9 mouse cellular contexts compared by ENCODE assay signal in genomic region chr5:12030002-12030401, GRCm38 (mm10).
DNase-seq lines count a peak whose midpoint lies in the region; ATAC-seq and TF ChIP-seq lines count a peak whose summit lies in the region.
"Had no signal": no experiment of that assay in that cellular context is flagged by ENCODE, and none has a peak within 500 bp of the region (broad histone marks: within the 10 kb centered on the region; RNA-seq: fewer than 3 reads in every experiment).

No protein-coding gene starts in this region.

- peak; percentile 26 for DNase-seq in hindbrain, embryonic 10.5 days (ENCODE audit: low spot score)
- DNase-seq in adrenal gland, adult 18-20 months (ENCODE audit: low spot score in 2 of 2): peak; percentile 20 to 27
- peak; percentile 86 for DNase-seq in embryonic facial prominence, embryonic 11.5 days (ENCODE audit: low spot score)
- peak; percentile 51 for DNase-seq in induced T-regulatory cell, adult 2 months (ENCODE audit: low read depth)
- DNase-seq in layer of hippocampus, postnatal 25 days (ENCODE audit: extremely low spot score in 1 of 2, low spot score in 1 of 2): peak; percentile 8 to 67
- peak; percentile 93 for DNase-seq in midbrain, embryonic 11.5 days (ENCODE audit: low spot score, missing footprints)
- DNase-seq in stomach, postnatal 0 days (ENCODE audit: low spot score): peak; percentile 42

- TF ChIP-seq EP300 in stomach, postnatal 0 days (optimal IDR thresholded peaks at IDR 0.05): no peak

- WGBS in hindbrain, embryonic 10.5 days: 23% methylated on average over 5 of the region's 5 CpGs
- 19% methylated on average over 5 of the region's 5 CpGs for WGBS in hindbrain, embryonic 12.5 days
- WGBS in embryonic facial prominence, embryonic 11.5 days: 19% methylated on average over 5 of the region's 5 CpGs
- WGBS in midbrain, embryonic 11.5 days: 22% methylated on average over 5 of the region's 5 CpGs
- WGBS in stomach, postnatal 0 days: 6% methylated on average over 5 of the region's 5 CpGs

- no peak overlapping the region for H3K4me3 ChIP-seq in hindbrain, embryonic 10.5 days
- no peak overlapping the region for H3K4me3 ChIP-seq in hindbrain, embryonic 12.5 days
- no peak overlapping the region for H3K4me3 ChIP-seq in embryonic facial prominence, embryonic 11.5 days (ENCODE audit: low read depth, low read length)
- no peak overlapping the region for H3K4me3 ChIP-seq in midbrain, embryonic 11.5 days (ENCODE audit: low read depth, low read length)
- no peak overlapping the region for H3K4me3 ChIP-seq in stomach, postnatal 0 days (ENCODE audit: low read depth, low read length)

- H3K27ac ChIP-seq in hindbrain, embryonic 10.5 days: no peak overlapping the region
- H3K27ac ChIP-seq in hindbrain, embryonic 12.5 days: no peak overlapping the region
- H3K27ac ChIP-seq in embryonic facial prominence, embryonic 11.5 days (replicated peaks; ENCODE audit: low read depth, low read length): no peak overlapping the region
- no peak overlapping the region for H3K27ac ChIP-seq in midbrain, embryonic 11.5 days (ENCODE audit: low read depth, low read length)
- H3K27ac ChIP-seq in stomach, postnatal 0 days (replicated peaks): no peak overlapping the region
- H3K27ac ChIP-seq: macrophage had no signal

- no peaks in the 10 kb centered on the region for H3K4me1 ChIP-seq in hindbrain, embryonic 10.5 days (replicated peaks)
- no peaks in the 10 kb centered on the region for H3K4me1 ChIP-seq in hindbrain, embryonic 12.5 days
- H3K4me1 ChIP-seq in embryonic facial prominence, embryonic 11.5 days (ENCODE audit: control insufficient read depth, insufficient read depth, low read length): no peaks in the 10 kb centered on the region
- H3K4me1 ChIP-seq in midbrain, embryonic 11.5 days (ENCODE audit: control insufficient read depth, insufficient read depth, low read length): no peaks in the 10 kb centered on the region
- H3K4me1 ChIP-seq in stomach, postnatal 0 days (replicated peaks; ENCODE audit: control insufficient read depth, insufficient read depth): no peaks in the 10 kb centered on the region

- no peaks in the 10 kb centered on the region for H3K36me3 ChIP-seq in hindbrain, embryonic 10.5 days
- no peaks in the 10 kb centered on the region for H3K36me3 ChIP-seq in hindbrain, embryonic 12.5 days
- no peaks in the 10 kb centered on the region for H3K36me3 ChIP-seq in embryonic facial prominence, embryonic 11.5 days (replicated peaks; ENCODE audit: control insufficient read depth, insufficient read depth, low read depth, low read length)
- H3K36me3 ChIP-seq in midbrain, embryonic 11.5 days (ENCODE audit: control insufficient read depth, insufficient read depth, low read length): no peaks in the 10 kb centered on the region
- no peaks in the 10 kb centered on the region for H3K36me3 ChIP-seq in stomach, postnatal 0 days (ENCODE audit: control insufficient read depth, insufficient read depth, low read length)

- ATAC-seq in hindbrain, embryonic 12.5 days (ENCODE audit: low FRiP score): no peak; the same call in 1 of the 2 replicates
- ATAC-seq in embryonic facial prominence, embryonic 11.5 days (replicated peaks; ENCODE audit: insufficient number of reproducible peaks, low FRiP score, low TSS enrichment, low read depth): no peak
- peak; percentile 87; the same call in 1 of the 2 replicates for ATAC-seq in midbrain, embryonic 11.5 days (ENCODE audit: low FRiP score)
- peak; percentile 63; the same call in 1 of the 2 replicates for ATAC-seq in stomach, postnatal 0 days (ENCODE audit: low FRiP score, low TSS enrichment)

- no peaks in the 10 kb centered on the region for H3K27me3 ChIP-seq in hindbrain, embryonic 10.5 days (ENCODE audit: insufficient read depth, poor library complexity, severe bottlenecking)
- H3K27me3 ChIP-seq in hindbrain, embryonic 12.5 days: no peaks in the 10 kb centered on the region
- no peaks in the 10 kb centered on the region for H3K27me3 ChIP-seq in embryonic facial prominence, embryonic 11.5 days (ENCODE audit: control insufficient read depth, insufficient read depth, low read length)
- H3K27me3 ChIP-seq in midbrain, embryonic 11.5 days (ENCODE audit: control insufficient read depth, insufficient read depth, low read length): no peaks in the 10 kb centered on the region
- no peaks in the 10 kb centered on the region for H3K27me3 ChIP-seq in stomach, postnatal 0 days (ENCODE audit: control insufficient read depth, insufficient read depth, low read length)

- no peak overlapping the region for H3K9ac ChIP-seq in hindbrain, embryonic 12.5 days
- H3K9ac ChIP-seq in embryonic facial prominence, embryonic 11.5 days (replicated peaks; ENCODE audit: low read length): no peak overlapping the region
- H3K9ac ChIP-seq in midbrain, embryonic 11.5 days (ENCODE audit: low read length): no peak overlapping the region
- no peak overlapping the region for H3K9ac ChIP-seq in stomach, postnatal 0 days (ENCODE audit: low read length)

- TF ChIP-seq CTCF in stomach, postnatal 0 days (IDR thresholded peaks at IDR 0.05; ENCODE audit: low read depth): peak; percentile 86

- no peak overlapping the region for H3K4me2 ChIP-seq in hindbrain, embryonic 12.5 days (replicated peaks)
- H3K4me2 ChIP-seq in embryonic facial prominence, embryonic 11.5 days (ENCODE audit: low read depth, low read length): no peak overlapping the region
- no peak overlapping the region for H3K4me2 ChIP-seq in midbrain, embryonic 11.5 days
- no peak overlapping the region for H3K4me2 ChIP-seq in stomach, postnatal 0 days (replicated peaks; ENCODE audit: low read depth)

- H3K9me3 ChIP-seq in hindbrain, embryonic 10.5 days: no peaks in the 10 kb centered on the region
- H3K9me3 ChIP-seq in hindbrain, embryonic 12.5 days (replicated peaks): no peaks in the 10 kb centered on the region
- no peaks in the 10 kb centered on the region for H3K9me3 ChIP-seq in embryonic facial prominence, embryonic 11.5 days (replicated peaks; ENCODE audit: control insufficient read depth, low read length)
- no peaks in the 10 kb centered on the region for H3K9me3 ChIP-seq in midbrain, embryonic 11.5 days (ENCODE audit: control insufficient read depth, low read length)
- no peaks in the 10 kb centered on the region for H3K9me3 ChIP-seq in stomach, postnatal 0 days (ENCODE audit: control insufficient read depth, low read length)

Comparison
In these comparisons a context has a peak if more than half of its experiments do, and no peak if none do; other contexts are left out.
1. DNase-seq: peak in every context shown above with its lines; median percentile 93 in midbrain, embryonic 11.5 days; 86 in embryonic facial prominence, embryonic 11.5 days; 51 in induced T-regulatory cell, adult 2 months; 42 in stomach, postnatal 0 days; 38 in layer of hippocampus, postnatal 25 days; 26 in hindbrain, embryonic 10.5 days; 24 in adrenal gland, adult 18-20 months.
2. ATAC-seq: peak in midbrain, embryonic 11.5 days (single experiment) and stomach, postnatal 0 days (single experiment); none in hindbrain, embryonic 12.5 days (single experiment) and embryonic facial prominence, embryonic 11.5 days (single experiment).